ENCODE assay signal across 9 mouse cellular contexts in the genomic region with DNA sequence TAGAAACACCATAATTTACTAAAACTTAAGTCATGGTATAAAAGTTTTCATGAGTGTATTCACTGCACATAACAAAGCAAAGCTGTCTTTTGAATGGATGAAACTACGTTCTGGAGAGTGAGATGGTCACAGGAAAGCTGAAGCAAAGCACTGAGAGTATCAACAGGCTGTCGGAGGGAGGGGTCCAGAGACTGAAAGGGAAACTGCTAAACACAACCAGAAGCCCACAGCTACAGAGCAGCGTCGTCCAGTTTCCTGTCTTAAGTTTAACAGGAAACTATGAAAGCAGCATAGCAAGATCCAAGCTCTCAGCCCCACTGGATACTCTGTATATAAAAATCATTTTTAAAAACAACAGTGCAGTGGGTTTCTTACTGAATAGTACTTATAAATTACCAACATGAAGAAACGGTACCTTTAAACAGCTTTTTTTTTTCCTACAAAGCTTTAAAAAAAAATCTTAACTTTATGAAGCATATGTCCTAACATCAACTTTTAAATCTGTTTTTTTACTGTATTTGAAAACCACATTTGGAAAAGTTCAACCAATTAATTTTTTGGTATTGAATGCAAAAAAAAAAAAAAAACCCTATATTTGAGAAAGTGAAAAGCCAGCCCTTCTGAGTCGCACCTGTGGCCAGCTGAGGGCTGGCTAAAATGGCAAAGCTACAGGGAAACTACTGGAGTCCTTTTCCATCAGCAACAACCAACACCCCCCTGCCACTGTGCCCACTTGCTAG.
A peak's percentile ranks its signal among the peaks of the same experiment; 100 is the strongest.
DNase-seq lines count a peak whose midpoint lies in the region; ATAC-seq lines count a peak whose summit lies in the region.
"Had no signal": no experiment of that assay in that cellular context is flagged by ENCODE, and none has a peak within 500 bp of the region (broad histone marks: within the 10 kb centered on the region; RNA-seq: fewer than 3 reads in every experiment).

No protein-coding gene starts in this region.

- no peak overlapping the region for H3K9ac ChIP-seq in embryonic facial prominence, embryonic 11.5 days (replicated peaks; ENCODE audit: low read length)
- H3K9ac ChIP-seq: liver, embryonic 15.5 days had no signal

- no peaks in the 10 kb centered on the region for H3K9me3 ChIP-seq in embryonic facial prominence, embryonic 11.5 days (replicated peaks; ENCODE audit: control insufficient read depth, low read length)
- no peaks in the 10 kb centered on the region for H3K9me3 ChIP-seq in embryonic facial prominence, embryonic 10.5 days
- H3K9me3 ChIP-seq: liver, embryonic 15.5 days had no signal

- H3K4me1 ChIP-seq in embryonic facial prominence, embryonic 11.5 days (ENCODE audit: control insufficient read depth, insufficient read depth, low read length), result no peaks in the 10 kb centered on the region
- H3K4me1 ChIP-seq in embryonic facial prominence, embryonic 10.5 days, result peaks cover 7% of the 10 kb centered on the region
- H3K4me1 ChIP-seq: liver, embryonic 15.5 days had no signal

- no peak overlapping the region for H3K27ac ChIP-seq in embryonic facial prominence, embryonic 11.5 days (replicated peaks; ENCODE audit: low read depth, low read length)
- H3K27ac ChIP-seq in embryonic facial prominence, embryonic 10.5 days (replicated peaks), result no peak overlapping the region
- H3K27ac ChIP-seq: liver, embryonic 15.5 days had no signal

- no peak for ATAC-seq in embryonic facial prominence, embryonic 11.5 days (replicated peaks; ENCODE audit: insufficient number of reproducible peaks, low FRiP score, low TSS enrichment, low read depth)
- peak; percentile 86 for ATAC-seq in megakaryocyte, adult 5-6 weeks (ENCODE audit: poor library complexity, severe bottlenecking)

- H3K4me2 ChIP-seq in embryonic facial prominence, embryonic 11.5 days (ENCODE audit: low read depth, low read length), result no peak overlapping the region
- H3K4me2 ChIP-seq: liver, embryonic 15.5 days had no signal

- WGBS in embryonic facial prominence, embryonic 11.5 days, result 43% methylated on average over 6 of the region's 6 CpGs
- 51% methylated on average over 6 of the region's 6 CpGs for WGBS in embryonic facial prominence, embryonic 10.5 days

- DNase-seq in embryonic facial prominence, embryonic 11.5 days (ENCODE audit: low spot score), result peak; percentile 47
- DNase-seq in embryonic facial prominence, embryonic 10.5 days (ENCODE audit: low spot score), result no peak
- peak; percentile 22 to 33 for DNase-seq in spleen, postnatal 36 days (ENCODE audit: low spot score in 2 of 2)
- no peak for DNase-seq in spleen, postnatal 4 days (ENCODE audit: low spot score in 2 of 2)
- DNase-seq in adrenal gland, postnatal 14 days, result no peak
- no peak for DNase-seq in ovary, postnatal 36 days (ENCODE audit: low spot score)
- DNase-seq in cerebellum, postnatal 4 days (ENCODE audit: low spot score in 2 of 2), result no peak

- H3K4me3 ChIP-seq in embryonic facial prominence, embryonic 11.5 days (ENCODE audit: low read depth, low read length), result no peak overlapping the region
- H3K4me3 ChIP-seq in embryonic facial prominence, embryonic 10.5 days, result no peak overlapping the region
- H3K4me3 ChIP-seq: liver, embryonic 15.5 days had no signal

- H3K36me3 ChIP-seq in embryonic facial prominence, embryonic 11.5 days (replicated peaks; ENCODE audit: control insufficient read depth, insufficient read depth, low read depth, low read length), result no peaks in the 10 kb centered on the region
- no peaks in the 10 kb centered on the region for H3K36me3 ChIP-seq in embryonic facial prominence, embryonic 10.5 days (replicated peaks)
- H3K36me3 ChIP-seq: liver, embryonic 15.5 days had no signal

- no peaks in the 10 kb centered on the region for H3K27me3 ChIP-seq in embryonic facial prominence, embryonic 11.5 days (ENCODE audit: control insufficient read depth, insufficient read depth, low read length)
- no peaks in the 10 kb centered on the region for H3K27me3 ChIP-seq in embryonic facial prominence, embryonic 10.5 days (replicated peaks; ENCODE audit: low read depth, poor library complexity, severe bottlenecking)
- H3K27me3 ChIP-seq: liver, embryonic 15.5 days had no signal

Comparison
In these comparisons a context has a peak if more than half of its experiments do, and no peak if none do; other contexts are left out.
1. DNase-seq: peak in embryonic facial prominence, embryonic 11.5 days (single experiment) and spleen, postnatal 36 days (2 of 2); none in embryonic facial prominence, embryonic 10.5 days (single experiment), spleen, postnatal 4 days (0 of 2), adrenal gland, postnatal 14 days (single experiment), ovary, postnatal 36 days (single experiment) and cerebellum, postnatal 4 days (0 of 2).